Mouse (Mus musculus): ENCODE data around the gene Txndc8.

Txndc8 gene

DNA sequence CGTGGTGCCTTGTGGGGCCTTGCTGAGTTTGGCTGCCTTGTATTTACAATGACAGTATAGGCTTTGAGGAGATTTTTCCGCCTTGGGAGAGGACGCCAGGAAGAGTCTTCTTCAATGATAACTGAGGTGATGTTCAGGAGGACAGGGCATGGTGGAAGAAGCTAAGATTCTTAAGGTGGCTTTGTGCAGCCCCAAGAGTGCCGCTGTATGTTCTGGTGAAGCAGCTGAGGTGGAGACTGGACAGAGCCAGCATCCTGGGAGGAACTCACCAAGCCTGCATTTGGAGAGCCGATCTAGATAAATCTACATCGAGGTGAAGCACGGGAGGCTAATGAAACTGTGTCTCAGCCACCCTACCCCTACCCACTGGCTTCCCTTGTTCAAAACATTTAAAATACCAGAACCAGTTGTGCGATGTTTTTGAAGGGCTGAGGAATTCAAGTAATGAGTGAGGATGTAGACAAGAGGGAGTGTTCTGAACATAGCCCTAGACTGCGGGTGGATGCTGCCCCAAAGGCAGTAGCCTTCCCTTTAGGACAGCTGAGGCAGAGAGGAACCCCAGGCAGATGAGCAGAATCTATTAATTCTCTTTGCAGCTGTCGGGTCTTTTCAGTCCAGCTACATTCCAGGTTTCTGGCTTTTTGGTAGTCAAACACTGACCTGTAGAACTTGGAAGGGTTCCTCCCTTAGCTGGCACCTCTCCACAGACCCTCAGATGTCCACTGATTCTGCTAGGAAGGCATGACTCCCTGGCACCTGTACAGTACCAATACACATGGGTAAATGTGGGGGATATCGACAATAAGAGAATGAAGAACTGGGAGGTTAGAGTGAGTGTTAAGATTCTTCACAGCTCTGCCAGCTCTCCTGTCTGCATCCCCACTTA, 51.5 kb downstream of the Txndc8 start:
- in situ Hi-C loops (cut with MboI, MseI) = loop anchor here (5.0 to 10.0 kb wide), 2 partner anchors 75 to 957 kb away; partner anchors contain the start of gene Ecpas (in 1 of the 2)

DNA sequence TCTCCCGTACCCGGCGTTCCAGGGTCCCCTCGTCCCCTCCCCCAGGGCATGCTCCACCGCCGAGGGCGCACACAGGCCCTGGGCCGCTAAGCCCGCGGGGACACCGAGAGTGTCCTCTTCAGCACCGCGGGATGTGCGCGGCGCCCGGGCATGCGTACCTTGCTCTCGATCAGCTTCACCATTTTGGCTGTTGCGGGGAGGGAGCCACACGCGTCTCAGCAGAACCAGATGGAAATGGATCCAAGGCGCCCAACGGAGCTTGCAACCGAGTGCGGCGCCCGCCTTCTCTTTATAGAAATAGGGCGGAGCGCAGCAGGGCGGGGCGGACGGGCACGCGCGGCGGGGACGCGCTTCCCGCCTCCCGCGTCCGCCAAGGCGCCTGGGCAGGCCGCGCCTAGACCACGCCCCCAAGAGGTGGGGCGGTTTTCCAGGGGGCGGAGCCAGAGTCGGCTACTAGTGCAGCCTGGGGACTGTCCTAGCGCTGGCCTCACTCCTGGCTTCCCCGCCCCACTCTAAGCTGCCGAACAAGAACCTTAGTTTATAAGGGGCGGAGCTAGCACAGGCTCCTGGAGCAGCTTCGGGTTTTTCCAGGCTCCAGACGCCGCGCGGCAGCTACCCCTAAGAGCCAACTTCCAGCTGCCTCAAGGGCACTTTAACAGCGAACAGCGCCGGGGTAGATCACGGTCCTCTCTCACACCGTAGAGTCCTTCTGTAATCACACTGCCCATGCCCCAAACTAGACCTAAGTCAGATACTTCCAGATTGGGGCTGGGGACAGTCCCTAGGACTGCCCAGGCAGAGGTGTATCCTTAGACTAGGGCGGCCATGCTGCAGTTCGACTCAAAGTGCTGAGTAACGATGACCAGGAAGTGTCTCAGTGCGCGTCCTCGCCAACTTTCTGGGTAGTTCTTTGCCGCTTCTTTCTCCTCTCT, 52.6 kb downstream of the Txndc8 start, which contains the start of gene Txn1:
Gene Txn1 (minus strand): TSS at position 383 of the 932 bp plus-strand sequence.
- in situ Hi-C loops (cut with MboI, MseI) = loop anchor here (5.0 to 10.0 kb wide), 2 partner anchors 76 to 959 kb away; partner anchors contain the start of gene Ecpas (in 1 of the 2)

DNA sequence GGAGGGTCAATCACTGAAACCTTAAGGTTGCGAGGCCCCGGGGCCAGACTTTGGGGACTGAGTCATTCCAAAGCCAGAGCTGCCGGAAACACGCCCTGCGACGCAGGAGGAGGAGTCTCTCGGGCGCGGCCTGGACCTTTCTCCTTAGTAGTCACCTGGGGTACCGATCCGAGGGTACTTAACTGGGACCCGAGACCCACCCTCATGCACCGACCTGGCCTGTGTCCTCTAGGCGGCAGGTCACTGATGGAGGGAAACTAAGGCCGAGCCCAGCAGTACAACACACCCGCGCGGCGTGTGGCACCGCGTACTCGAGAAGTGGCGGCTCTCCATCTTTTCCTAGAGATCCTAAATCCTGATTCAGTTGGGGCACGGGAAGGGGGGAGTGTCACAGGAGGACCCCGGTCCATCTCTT, 53.4 kb downstream of the Txndc8 start:
- in situ Hi-C loops (cut with MboI, MseI) = loop anchor here (5.0 to 10.0 kb wide), 2 partner anchors 77 to 959 kb away; partner anchors contain the start of gene Ecpas (in 1 of the 2)

DNA sequence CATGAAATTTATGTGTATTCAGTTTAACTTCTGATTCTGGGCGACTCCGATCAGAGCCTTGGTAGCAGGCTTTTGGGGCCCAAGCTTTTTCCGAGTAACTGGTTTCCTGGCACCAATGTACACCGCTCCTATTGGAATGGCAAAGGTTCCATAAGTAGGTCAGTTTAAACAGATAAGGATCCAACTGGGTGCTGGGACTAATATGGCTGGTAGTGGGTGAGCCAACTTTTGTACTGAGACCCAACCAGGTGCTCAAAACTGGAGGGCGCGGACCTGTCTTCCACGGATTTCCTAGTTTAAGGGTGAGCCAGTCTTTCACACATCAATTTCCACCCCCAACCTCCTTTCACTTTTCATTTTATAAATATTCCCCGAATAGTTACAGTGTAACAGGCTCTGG, 53.9 kb downstream of the Txndc8 start:
- in situ Hi-C loops (cut with MboI, MseI) = loop anchor here (5.0 to 10.0 kb wide), 2 partner anchors 77 to 960 kb away; partner anchors contain the start of gene Ecpas (in 1 of the 2)

DNA sequence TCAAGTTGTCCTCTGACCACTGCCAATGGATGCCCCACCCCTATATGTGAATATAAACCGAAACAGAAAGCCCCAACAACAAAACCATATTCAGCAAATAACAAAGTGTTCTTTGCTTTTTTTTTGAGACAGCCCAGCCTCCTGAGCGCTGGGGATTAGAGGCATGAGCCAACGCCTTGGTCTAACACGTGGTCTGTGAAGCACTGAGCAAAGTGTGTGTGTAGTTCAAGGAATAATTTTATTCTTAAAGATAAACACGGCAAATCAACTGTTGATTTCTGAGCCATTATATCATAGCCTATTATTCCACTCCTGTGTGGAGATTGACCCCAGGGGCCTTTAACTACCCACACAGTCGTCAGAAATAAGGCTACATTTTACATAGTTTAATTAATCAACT, 54.3 kb downstream of the Txndc8 start:
- in situ Hi-C loops (cut with MboI, MseI) = loop anchor here in 1 of 2 experiments (10.0 kb wide), 1 partner anchor 960 kb away; the partner anchor contains the start of gene Ecpas

DNA sequence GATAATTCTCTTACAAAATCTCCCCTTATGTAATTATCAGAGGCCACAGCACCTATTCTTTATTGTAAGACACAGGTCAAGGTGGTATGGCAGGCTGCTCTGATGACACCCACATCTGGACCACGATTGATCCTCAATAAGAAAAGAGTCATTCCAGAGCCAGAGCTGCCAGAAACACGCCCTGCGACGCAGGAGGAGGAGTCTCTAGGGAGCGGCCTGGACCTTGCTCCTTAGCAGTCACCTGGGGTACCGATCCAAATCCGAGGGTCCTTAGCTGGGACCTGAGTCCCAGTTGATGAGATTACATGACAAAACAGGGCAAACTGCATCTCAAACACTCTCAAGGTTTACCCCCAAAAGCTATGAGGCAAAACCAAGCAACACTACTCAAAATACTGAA, 55.1 kb downstream of the Txndc8 start:
- in situ Hi-C loops (cut with MboI, MseI) = loop anchor here in 1 of 2 experiments (10.0 kb wide), 1 partner anchor 961 kb away; the partner anchor contains the start of gene Ecpas

DNA sequence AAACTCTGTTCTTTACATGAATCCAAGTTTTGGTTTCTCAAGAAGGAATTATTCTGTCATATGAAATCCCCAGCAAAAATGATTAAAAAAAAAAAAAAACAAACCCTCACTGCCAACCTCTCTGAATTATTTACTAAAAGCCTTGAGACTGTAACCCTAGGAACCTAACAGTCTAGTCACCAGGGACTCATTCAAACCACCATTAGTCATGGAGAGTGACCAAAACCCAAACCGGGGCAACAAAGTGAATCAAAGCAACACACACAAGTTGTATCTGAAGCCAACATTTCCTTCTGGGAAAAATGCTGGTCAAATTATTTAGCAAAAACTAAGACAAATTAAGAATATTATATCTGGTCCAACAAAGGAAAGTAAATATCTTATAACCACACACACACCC, 56.0 kb downstream of the Txndc8 start:
- in situ Hi-C loops (cut with MboI, MseI) = loop anchor here in 1 of 2 experiments (10.0 kb wide), 1 partner anchor 962 kb away; the partner anchor contains the start of gene Ecpas

DNA sequence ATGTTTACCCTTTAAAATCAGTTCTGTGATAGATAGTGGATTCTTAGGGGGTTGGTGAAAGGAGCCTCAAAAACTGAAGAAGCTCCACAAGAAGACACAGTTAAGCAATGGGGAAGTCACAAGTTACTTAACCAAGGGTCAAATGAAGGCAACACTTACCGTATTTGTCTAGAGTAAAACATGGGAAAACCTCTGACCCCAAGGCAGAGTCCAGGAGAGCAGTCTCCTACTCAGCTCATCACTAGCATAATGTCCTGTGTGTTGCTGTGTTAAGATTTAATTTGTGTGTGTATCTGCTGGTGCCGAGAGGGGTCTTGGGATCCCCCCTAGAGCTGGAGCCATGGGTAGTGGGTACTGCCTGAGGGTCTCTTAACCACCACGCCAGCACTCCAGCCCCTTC, 56.5 kb downstream of the Txndc8 start:
- in situ Hi-C loops (cut with MboI, MseI) = loop anchor here in 1 of 2 experiments (10.0 kb wide), 1 partner anchor 962 kb away; the partner anchor contains the start of gene Ecpas

DNA sequence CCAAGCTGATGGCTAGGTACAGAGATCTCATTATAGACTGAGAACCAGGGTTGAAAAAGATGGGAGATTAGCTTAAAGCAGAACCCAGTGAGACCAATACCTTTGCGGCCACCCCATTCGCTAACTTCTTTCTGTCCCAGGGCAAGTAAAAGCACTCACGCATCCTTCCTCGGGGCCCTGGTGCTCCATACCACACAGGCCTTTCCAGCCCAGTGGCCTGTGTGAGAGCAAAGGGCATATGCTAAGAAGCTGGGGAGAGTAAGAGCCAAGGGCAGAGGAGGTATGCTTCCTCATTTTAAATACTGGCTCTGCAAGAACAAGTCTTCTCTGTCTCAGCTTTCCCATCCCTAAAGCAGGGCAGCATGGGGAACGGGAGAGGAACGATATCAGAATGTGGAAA, 59.1 kb downstream of the Txndc8 start:
- in situ Hi-C loops (cut with MboI, MseI) = loop anchor here in 1 of 2 experiments (10.0 kb wide), 1 partner anchor 965 kb away; the partner anchor contains the start of gene Ecpas

DNA sequence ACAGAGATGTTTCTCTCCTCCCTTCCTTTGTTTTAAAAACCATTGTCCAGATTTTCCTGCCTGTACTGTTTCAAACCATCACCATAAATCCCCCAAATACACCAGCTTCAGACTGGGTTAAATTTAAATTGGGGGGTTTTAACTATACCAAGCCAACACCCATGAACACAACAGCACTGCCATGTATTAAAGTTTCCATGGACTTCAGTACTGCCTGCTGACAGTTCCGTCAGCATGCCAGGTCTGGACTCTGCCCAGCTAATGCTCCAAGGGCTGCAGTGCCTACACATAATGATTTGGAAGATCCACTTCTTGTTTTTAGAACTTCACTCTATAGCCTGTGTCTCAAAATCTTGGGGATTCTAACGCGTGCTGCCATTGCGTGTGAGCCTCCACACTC, 61.4 kb downstream of the Txndc8 start:
- in situ Hi-C loops (cut with MboI, MseI) = no loop called here

DNA sequence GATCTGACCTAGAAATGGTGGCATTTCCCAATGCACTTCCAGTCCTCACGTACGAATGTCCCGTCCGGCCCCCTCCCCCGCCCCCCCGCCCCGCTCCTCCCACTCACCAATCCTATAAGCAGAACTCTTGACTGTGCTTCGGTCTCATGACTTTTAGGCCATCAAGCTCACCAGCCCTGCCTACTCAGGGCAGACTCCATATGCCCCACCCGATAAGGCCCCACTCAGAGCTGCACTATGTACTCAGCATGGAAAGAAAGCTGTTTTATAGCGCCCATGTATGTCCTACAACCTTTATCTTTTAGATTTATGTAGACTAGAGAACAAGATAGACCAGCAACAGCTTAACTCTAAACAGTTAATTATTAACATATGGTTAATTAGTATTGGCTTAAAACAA, 61.9 kb downstream of the Txndc8 start:
- in situ Hi-C loops (cut with MboI, MseI) = no loop called here

DNA sequence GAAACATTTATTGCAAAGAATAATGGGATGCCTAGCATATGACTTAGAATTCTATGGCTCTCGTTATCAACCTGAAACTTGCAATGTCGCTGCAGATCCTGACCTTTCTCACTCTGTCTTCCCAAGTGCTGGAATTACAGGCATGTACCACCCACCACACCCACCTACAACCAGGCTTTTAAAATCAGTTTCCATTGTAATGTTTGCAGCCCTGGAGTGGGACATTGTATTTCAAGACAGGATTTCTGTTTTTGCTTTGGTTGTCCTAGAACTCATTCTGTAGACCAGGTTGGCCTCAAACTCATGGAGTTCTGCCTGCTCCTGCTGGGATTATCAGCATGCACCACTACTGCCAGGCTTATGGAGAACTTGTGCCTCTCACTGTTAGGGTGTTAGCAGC, 66.0 kb downstream of the Txndc8 start:
- in situ Hi-C loops (cut with MboI, MseI) = no loop called here

DNA sequence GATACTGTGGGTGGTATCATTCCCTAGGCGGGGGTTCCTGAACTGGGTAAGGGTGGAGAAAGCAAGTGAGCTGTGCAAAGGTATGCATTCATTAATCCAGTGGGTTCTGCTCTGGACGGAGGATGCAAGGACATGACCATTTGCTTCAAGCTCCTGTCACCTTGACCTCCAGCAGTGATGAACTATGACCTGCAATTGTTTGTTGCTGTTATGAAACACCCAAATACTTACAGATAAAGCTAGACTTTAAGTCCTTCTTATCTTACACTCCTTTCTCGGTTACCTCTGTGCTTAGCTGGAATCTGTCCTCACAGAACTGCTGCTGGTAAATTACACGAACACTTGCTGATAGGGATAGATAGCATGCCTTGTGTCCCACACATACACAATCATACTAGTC, 68.3 kb downstream of the Txndc8 start:
- in situ Hi-C loops (cut with MboI, MseI) = no loop called here

DNA sequence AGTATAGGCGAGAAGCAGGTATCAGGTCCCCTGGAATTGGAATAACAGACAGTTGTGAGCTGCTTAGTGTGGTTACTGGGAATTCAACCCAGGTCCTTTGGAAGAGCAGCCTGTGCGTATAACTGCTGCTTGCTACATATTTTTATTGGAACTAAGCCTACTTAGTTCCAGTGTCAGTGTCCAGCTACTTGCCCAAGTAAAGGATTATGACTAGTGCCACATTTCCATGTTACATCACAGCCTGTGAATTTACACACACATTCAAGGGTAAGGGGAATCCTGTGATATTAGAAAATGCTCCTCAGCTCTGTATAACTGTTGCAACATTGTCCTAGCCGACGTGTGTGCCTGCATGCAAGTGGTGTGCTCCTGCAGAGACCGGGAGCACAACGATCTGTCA, 71.6 kb downstream of the Txndc8 start:
- in situ Hi-C loops (cut with MboI, MseI) = no loop called here

DNA sequence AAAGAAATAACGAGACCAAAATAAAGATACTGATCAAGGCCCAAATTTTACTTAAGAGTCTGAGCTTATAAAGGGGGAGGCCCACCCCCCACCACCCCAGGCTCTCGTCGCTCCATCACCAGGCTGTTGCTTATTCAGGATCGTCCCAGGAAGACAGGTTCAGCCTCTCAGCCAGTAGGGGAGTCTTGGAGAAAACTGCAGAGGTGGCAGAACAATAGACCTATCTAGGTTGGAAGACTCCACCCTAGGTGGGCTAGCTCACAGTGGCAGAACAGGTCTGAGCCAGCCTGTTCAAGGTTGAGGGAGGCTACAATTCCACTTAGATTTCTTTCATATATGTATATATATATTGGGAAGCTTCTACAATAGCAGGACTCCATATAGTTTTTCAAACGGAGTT, 74.7 kb downstream of the Txndc8 start:
- in situ Hi-C loops (cut with MboI, MseI) = no loop called here
